Mouse (Mus musculus): ENCODE measurements around the gene Sh3bgrl3. TPM values are rescaled to one million over a fixed set of nuclear protein-coding genes. Genes with fewer than 3 reads are reported as not detected.
A peak's percentile ranks its signal among the peaks of the same experiment; 100 is the strongest.

Gene Sh3bgrl3
- polyA plus RNA-seq, 2 experiments, result 325 to 532 TPM

DNA sequence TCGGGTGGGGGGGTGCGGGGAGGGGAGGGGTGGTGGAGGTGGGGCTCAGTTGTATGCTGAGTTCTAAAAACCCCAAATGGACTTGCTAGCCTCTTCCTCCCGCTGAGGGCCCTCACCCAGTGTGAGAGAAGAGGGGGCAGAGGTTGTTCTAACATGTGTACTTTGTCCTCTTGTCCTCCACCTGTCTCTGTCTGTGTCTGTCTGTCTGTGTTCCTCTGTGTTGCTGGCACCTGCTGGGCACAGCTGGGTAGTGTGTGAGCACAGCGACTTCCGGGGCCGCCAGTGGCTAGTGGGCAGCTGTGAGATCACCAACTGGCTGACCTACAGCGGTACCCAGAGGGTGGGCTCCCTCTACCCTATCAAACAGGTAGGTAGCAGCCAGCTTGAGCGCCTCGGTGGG, 39.6 kb downstream of the Sh3bgrl3 start:
- DNase-seq (ENCODE audit: low spot score) (no peak), ATAC-seq (ENCODE audit: low FRiP score, low read depth) (no peak)
- Histone ChIP-seq H3K9ac (ENCODE audit: low read depth, low read length, severe bottlenecking) (no peak overlapping the region), H3K36me3 (ENCODE audit: control insufficient read depth, insufficient read depth, low read length) (no peaks in the 10 kb centered on the region), H3K9me3 (ENCODE audit: control insufficient read depth, low read length) (no peaks in the 10 kb centered on the region), H3K4me2 (replicated peaks; ENCODE audit: low read depth, low read length, severe bottlenecking) (no peak overlapping the region), H3K27ac (replicated peaks; ENCODE audit: low read depth, low read length) (no peak overlapping the region), H3K27me3 (ENCODE audit: control insufficient read depth, insufficient read depth, low read length) (no peaks in the 10 kb centered on the region), H3K4me1 (ENCODE audit: control insufficient read depth, insufficient read depth, low read length) (no peaks in the 10 kb centered on the region), H3K4me3 (replicated peaks; ENCODE audit: low read length) (no peak overlapping the region)
- TF ChIP-seq POLR2A (IDR thresholded peaks at IDR 0.05; ENCODE audit: borderline replicate concordance, extremely low read depth, insufficient read depth, insufficient read length), result no peak
- whole genome bisulfite sequencing, result 77% methylated on average over 8 of the region's 9 CpGs

DNA sequence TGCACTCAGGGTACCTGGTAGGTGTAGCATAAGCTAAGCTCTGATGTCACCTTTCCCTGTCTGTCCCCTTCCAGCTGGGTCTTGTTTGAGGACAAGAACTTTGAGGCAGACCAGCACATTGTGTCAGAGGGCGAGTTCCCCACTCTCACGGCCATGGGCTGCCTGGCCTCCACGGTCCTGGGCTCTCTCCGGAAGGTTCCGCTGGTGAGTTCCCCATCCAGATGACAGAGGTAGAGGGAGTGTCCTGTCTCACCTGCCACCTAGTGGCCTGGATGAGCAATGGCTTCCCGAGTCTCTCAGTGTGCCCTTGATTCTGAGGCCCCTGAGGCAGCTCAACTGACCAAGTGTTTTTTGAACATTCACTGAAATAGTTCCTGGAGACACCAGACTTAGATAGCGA, 41.2 kb downstream of the Sh3bgrl3 start:
- peak; percentile 40 for DNase-seq (ENCODE audit: low spot score)
- H3K9ac ChIP-seq (ENCODE audit: low read depth, low read length, severe bottlenecking), result no peak overlapping the region
- 26% methylated on average over 7 of the region's 7 CpGs for WGBS
- no peak for TF ChIP-seq POLR2A (IDR thresholded peaks at IDR 0.05; ENCODE audit: borderline replicate concordance, extremely low read depth, insufficient read depth, insufficient read length)
- no peaks in the 10 kb centered on the region for H3K4me1 ChIP-seq (ENCODE audit: control insufficient read depth, insufficient read depth, low read length)
- H3K27me3 ChIP-seq (ENCODE audit: control insufficient read depth, insufficient read depth, low read length), result no peaks in the 10 kb centered on the region
- ATAC-seq (ENCODE audit: low FRiP score, low read depth), result peak; percentile 34; the same call in 1 of the 2 replicates
- no peak overlapping the region for H3K27ac ChIP-seq (replicated peaks; ENCODE audit: low read depth, low read length)
- no peaks in the 10 kb centered on the region for H3K9me3 ChIP-seq (ENCODE audit: control insufficient read depth, low read length)
- no peaks in the 10 kb centered on the region for H3K36me3 ChIP-seq (ENCODE audit: control insufficient read depth, insufficient read depth, low read length)
- no peak overlapping the region for H3K4me3 ChIP-seq (replicated peaks; ENCODE audit: low read length)
- no peak overlapping the region for H3K4me2 ChIP-seq (replicated peaks; ENCODE audit: low read depth, low read length, severe bottlenecking)

DNA sequence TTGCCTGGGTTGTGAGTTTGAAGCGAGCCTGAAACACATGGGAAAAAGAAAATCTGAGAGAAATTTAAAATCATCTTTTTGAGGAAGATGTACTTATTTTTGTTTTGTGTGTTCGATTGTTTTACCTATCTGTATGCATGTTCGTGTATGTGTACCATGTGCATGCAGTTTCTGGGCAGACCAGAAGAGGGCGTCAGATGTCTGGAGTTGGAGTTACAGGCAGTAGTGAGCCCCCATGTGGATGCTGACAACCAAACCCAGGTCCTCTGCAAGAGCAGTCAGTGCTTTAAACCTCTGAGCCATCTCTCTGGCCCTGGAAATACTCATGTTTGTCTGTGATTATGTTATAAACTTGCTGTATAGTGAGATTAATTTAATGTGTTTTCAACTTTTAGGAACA, 43.6 kb downstream of the Sh3bgrl3 start:
- Histone ChIP-seq H3K4me1 (ENCODE audit: control insufficient read depth, insufficient read depth, low read length) (peaks cover 5% of the 10 kb centered on the region; the same call in 1 of the 2 replicates), H3K9ac (ENCODE audit: low read depth, low read length, severe bottlenecking) (no peak overlapping the region), H3K4me3 (replicated peaks; ENCODE audit: low read length) (no peak overlapping the region), H3K4me2 (replicated peaks; ENCODE audit: low read depth, low read length, severe bottlenecking) (no peak overlapping the region), H3K27me3 (ENCODE audit: control insufficient read depth, insufficient read depth, low read length) (0 out of 2 replicates have a peak, but pooled peaks cover 9% of the 10 kb centered on the region), H3K36me3 (ENCODE audit: control insufficient read depth, insufficient read depth, low read length) (no peaks in the 10 kb centered on the region), H3K9me3 (ENCODE audit: control insufficient read depth, low read length) (no peaks in the 10 kb centered on the region), H3K27ac (replicated peaks; ENCODE audit: low read depth, low read length) (no peak overlapping the region)
- no peak for ATAC-seq (ENCODE audit: low FRiP score, low read depth)
- DNase-seq (ENCODE audit: low spot score), result no peak
- no peak for TF ChIP-seq POLR2A (IDR thresholded peaks at IDR 0.05; ENCODE audit: borderline replicate concordance, extremely low read depth, insufficient read depth, insufficient read length)
- WGBS, result 81% methylated on average over 4 of the region's 4 CpGs

DNA sequence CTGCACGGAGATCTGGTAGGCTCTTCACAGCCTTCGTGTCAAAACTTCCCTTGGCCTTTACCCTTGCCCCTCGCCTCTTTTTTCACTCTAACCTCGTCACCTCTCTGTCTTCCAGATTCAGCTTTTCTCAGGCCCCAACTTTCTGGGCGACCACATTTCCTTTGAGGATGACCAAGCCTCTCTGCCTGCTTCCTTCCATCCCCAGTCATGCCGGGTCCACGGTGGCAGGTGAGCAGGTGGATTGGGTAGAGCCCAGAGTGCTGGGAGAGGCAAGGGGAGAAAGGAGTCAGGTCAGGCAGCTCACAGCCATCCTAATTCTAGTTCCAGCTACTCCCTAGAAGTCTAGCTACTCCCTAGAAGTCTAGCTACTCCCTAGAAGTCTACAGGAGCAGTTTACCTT, 46.1 kb downstream of the Sh3bgrl3 start:
- WGBS, result 11% methylated on average over 7 of the region's 7 CpGs
- peak overlapping the region; percentile 81 for H3K4me2 ChIP-seq (replicated peaks; ENCODE audit: low read depth, low read length, severe bottlenecking)
- peaks cover 5% of the 10 kb centered on the region; the same call in 1 of the 2 replicates for H3K4me1 ChIP-seq (ENCODE audit: control insufficient read depth, insufficient read depth, low read length)
- peak overlapping the region; percentile 42 for H3K4me3 ChIP-seq (replicated peaks; ENCODE audit: low read length)
- no peaks in the 10 kb centered on the region for H3K9me3 ChIP-seq (ENCODE audit: control insufficient read depth, low read length)
- ATAC-seq (ENCODE audit: low FRiP score, low read depth) (no peak), DNase-seq (ENCODE audit: low spot score) (no peak)
- TF ChIP-seq POLR2A (IDR thresholded peaks at IDR 0.05; ENCODE audit: borderline replicate concordance, extremely low read depth, insufficient read depth, insufficient read length), result no peak
- no peak overlapping the region for H3K9ac ChIP-seq (ENCODE audit: low read depth, low read length, severe bottlenecking)
- H3K36me3 ChIP-seq (ENCODE audit: control insufficient read depth, insufficient read depth, low read length), result no peaks in the 10 kb centered on the region
- no peak overlapping the region for H3K27ac ChIP-seq (replicated peaks; ENCODE audit: low read depth, low read length)
- H3K27me3 ChIP-seq (ENCODE audit: control insufficient read depth, insufficient read depth, low read length), result 0 out of 2 replicates have a peak, but pooled peaks cover 9% of the 10 kb centered on the region

DNA sequence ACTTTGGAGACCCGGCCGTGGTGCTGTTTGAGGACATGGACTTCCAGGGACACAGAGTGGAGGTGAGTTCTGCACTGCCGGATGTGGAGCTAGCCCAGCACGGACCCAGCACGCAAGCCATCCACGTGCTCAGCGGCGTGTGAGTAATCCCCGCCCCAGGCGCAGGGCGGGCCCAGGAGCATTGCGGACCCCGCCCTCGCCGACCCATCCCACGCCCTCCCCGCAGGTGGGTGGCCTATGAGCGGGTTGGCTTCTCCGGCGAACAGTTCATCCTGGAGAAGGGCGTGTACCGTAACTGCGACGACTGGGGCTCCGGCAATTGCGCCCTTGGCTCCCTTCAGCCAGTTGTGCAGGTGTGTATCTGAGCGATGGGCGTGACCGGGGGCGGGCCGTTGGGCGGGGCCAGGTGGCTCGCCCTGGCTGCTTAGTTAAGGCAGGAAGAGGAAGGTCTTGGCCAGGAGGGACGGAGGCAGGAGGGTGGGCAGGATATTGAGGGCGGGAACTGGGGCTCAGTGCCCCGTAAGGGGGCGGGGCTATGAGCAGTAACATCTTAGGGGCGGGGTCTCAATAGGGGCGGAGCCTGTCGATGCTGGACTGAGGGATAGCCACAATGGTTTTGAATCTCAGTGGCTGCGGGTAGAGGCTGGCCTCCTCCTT, 46.7 kb downstream of the Sh3bgrl3 start:
- peak overlapping the region; percentile 32; the same call in 1 of the 2 replicates for H3K9ac ChIP-seq (ENCODE audit: low read depth, low read length, severe bottlenecking)
- H3K4me2 ChIP-seq (replicated peaks; ENCODE audit: low read depth, low read length, severe bottlenecking), result peak overlapping the region; percentile 81
- H3K9me3 ChIP-seq (ENCODE audit: control insufficient read depth, low read length), result no peaks in the 10 kb centered on the region
- WGBS, result 2% methylated on average over 38 of the region's 41 CpGs
- peak overlapping the region; percentile 42 for H3K4me3 ChIP-seq (replicated peaks; ENCODE audit: low read length)
- ATAC-seq (ENCODE audit: low FRiP score, low read depth) (peak; percentile 81), DNase-seq (ENCODE audit: low spot score) (peak; percentile 71)
- no peak overlapping the region for H3K27ac ChIP-seq (replicated peaks; ENCODE audit: low read depth, low read length)
- TF ChIP-seq POLR2A (IDR thresholded peaks at IDR 0.05; ENCODE audit: borderline replicate concordance, extremely low read depth, insufficient read depth, insufficient read length), result no peak
- H3K4me1 ChIP-seq (ENCODE audit: control insufficient read depth, insufficient read depth, low read length), result peaks cover 5% of the 10 kb centered on the region; the same call in 1 of the 2 replicates
- 0 out of 2 replicates have a peak, but pooled peaks cover 9% of the 10 kb centered on the region for H3K27me3 ChIP-seq (ENCODE audit: control insufficient read depth, insufficient read depth, low read length)
- no peaks in the 10 kb centered on the region for H3K36me3 ChIP-seq (ENCODE audit: control insufficient read depth, insufficient read depth, low read length)
